Mouse (Mus musculus): ENCODE results near the gene Vmn1r40. TPM values are rescaled to one million over a fixed set of nuclear protein-coding genes. Genes with fewer than 3 reads are reported as not detected.

The Vmn1r40 gene
- total RNA-seq (2014; rRNA removed): not detected in 2 replicates
- polyA plus RNA-seq (2012; rRNA removed): not detected in 2 replicates

GRCm38 (mm10) chr6:89707240-89707639 lies at the start of gene Vmn1r40:
Vmn1r40 (plus strand) TSS chr6:89707540.
- Histone ChIP-seq H3K27ac (replicated peaks; ENCODE audit: insufficient read depth, low read depth, low read length) (no peak within 1 kb of the TSS), H3K4me3 (ENCODE audit: insufficient read depth, low read depth, low read length) (no peak within 1 kb of the TSS), H3K27me3 (ENCODE audit: control insufficient read depth, insufficient read depth, low read length) (no peaks in the 10 kb centered on the region), H3K4me1 (ENCODE audit: control insufficient read depth, insufficient read depth, low read length) (no peaks in the 10 kb centered on the region), H3K9ac (ENCODE audit: low read depth, low read length) (no peak within 1 kb of the TSS), H3K79me2 (ENCODE audit: control insufficient read depth, insufficient read depth, low read length) (no peaks in the 10 kb centered on the region), H3K36me3 (ENCODE audit: control insufficient read depth, insufficient read depth, low read length) (no peaks in the 10 kb centered on the region)
- WGBS: 79% methylated on average over 4 of the region's 4 CpGs
- no peak for DNase-seq (ENCODE audit: extremely low read depth, low read depth, low spot score)
- TF ChIP-seq CTCF (IDR thresholded peaks at IDR 0.05; ENCODE audit: low read depth, low read length): no peak
- no peak for TF ChIP-seq POLR2A (IDR thresholded peaks at IDR 0.05; ENCODE audit: extremely low read depth, insufficient read depth, low read length)

- no peaks in the 10 kb centered on the region for H3K79me2 ChIP-seq (ENCODE audit: control insufficient read depth, insufficient read depth, low read length)
- peaks cover 2% of the 10 kb centered on the region; the same call in 1 of the 2 replicates for H3K36me3 ChIP-seq (ENCODE audit: control insufficient read depth, insufficient read depth, low read length)
- no peak for DNase-seq (ENCODE audit: extremely low read depth, low read depth, low spot score)
- H3K27ac ChIP-seq (replicated peaks; ENCODE audit: insufficient read depth, low read depth, low read length): no peak overlapping the region
- no peak overlapping the region for H3K9ac ChIP-seq (ENCODE audit: low read depth, low read length)
- H3K4me1 ChIP-seq (ENCODE audit: control insufficient read depth, insufficient read depth, low read length): no peaks in the 10 kb centered on the region
- no peak for TF ChIP-seq POLR2A (IDR thresholded peaks at IDR 0.05; ENCODE audit: extremely low read depth, insufficient read depth, low read length)
- no peak for TF ChIP-seq CTCF (IDR thresholded peaks at IDR 0.05; ENCODE audit: low read depth, low read length)
- no peaks in the 10 kb centered on the region for H3K27me3 ChIP-seq (ENCODE audit: control insufficient read depth, insufficient read depth, low read length)
- 78% methylated on average over 3 of the region's 3 CpGs for WGBS
- H3K4me3 ChIP-seq (ENCODE audit: insufficient read depth, low read depth, low read length): no peak overlapping the region
These were observed 49.0 kb upstream of the Vmn1r40 start for GRCm38 (mm10) chr6:89658342-89658741.

GRCm38 (mm10) chr6:89658931-89659330 lies 48.4 kb upstream of the Vmn1r40 start:
- TF ChIP-seq POLR2A (IDR thresholded peaks at IDR 0.05; ENCODE audit: extremely low read depth, insufficient read depth, low read length) (no peak), CTCF (IDR thresholded peaks at IDR 0.05; ENCODE audit: low read depth, low read length) (no peak)
- H3K4me3 ChIP-seq (ENCODE audit: insufficient read depth, low read depth, low read length): no peak overlapping the region
- H3K36me3 ChIP-seq (ENCODE audit: control insufficient read depth, insufficient read depth, low read length): peaks cover 4% of the 10 kb centered on the region; the same call in 1 of the 2 replicates
- 85% methylated on average over 6 of the region's 6 CpGs for WGBS
- no peak overlapping the region for H3K9ac ChIP-seq (ENCODE audit: low read depth, low read length)
- H3K4me1 ChIP-seq (ENCODE audit: control insufficient read depth, insufficient read depth, low read length): no peaks in the 10 kb centered on the region
- H3K79me2 ChIP-seq (ENCODE audit: control insufficient read depth, insufficient read depth, low read length): no peaks in the 10 kb centered on the region
- no peaks in the 10 kb centered on the region for H3K27me3 ChIP-seq (ENCODE audit: control insufficient read depth, insufficient read depth, low read length)
- no peak overlapping the region for H3K27ac ChIP-seq (replicated peaks; ENCODE audit: insufficient read depth, low read depth, low read length)
- DNase-seq (ENCODE audit: extremely low read depth, low read depth, low spot score): no peak

GRCm38 (mm10) chr6:89659692-89660423 lies 47.5 kb upstream of the Vmn1r40 start:
- Histone ChIP-seq H3K79me2 (ENCODE audit: control insufficient read depth, insufficient read depth, low read length) (no peaks in the 10 kb centered on the region), H3K27ac (replicated peaks; ENCODE audit: insufficient read depth, low read depth, low read length) (no peak overlapping the region), H3K36me3 (ENCODE audit: control insufficient read depth, insufficient read depth, low read length) (peaks cover 4% of the 10 kb centered on the region; the same call in 1 of the 2 replicates), H3K4me3 (ENCODE audit: insufficient read depth, low read depth, low read length) (no peak overlapping the region), H3K4me1 (ENCODE audit: control insufficient read depth, insufficient read depth, low read length) (no peaks in the 10 kb centered on the region), H3K27me3 (ENCODE audit: control insufficient read depth, insufficient read depth, low read length) (no peaks in the 10 kb centered on the region), H3K9ac (ENCODE audit: low read depth, low read length) (no peak overlapping the region)
- peak; percentile 84 for TF ChIP-seq CTCF (IDR thresholded peaks at IDR 0.05; ENCODE audit: low read depth, low read length)
- no peak for TF ChIP-seq POLR2A (IDR thresholded peaks at IDR 0.05; ENCODE audit: extremely low read depth, insufficient read depth, low read length)
- WGBS: 44% methylated on average over 7 of the region's 7 CpGs
- DNase-seq (ENCODE audit: extremely low read depth, low read depth, low spot score): peak; percentile 23

- TF ChIP-seq CTCF (IDR thresholded peaks at IDR 0.05; ENCODE audit: low read depth, low read length) (no peak), POLR2A (IDR thresholded peaks at IDR 0.05; ENCODE audit: extremely low read depth, insufficient read depth, low read length) (no peak)
- Histone ChIP-seq H3K36me3 (ENCODE audit: control insufficient read depth, insufficient read depth, low read length) (peaks cover 4% of the 10 kb centered on the region; the same call in 1 of the 2 replicates), H3K4me3 (ENCODE audit: insufficient read depth, low read depth, low read length) (no peak overlapping the region), H3K9ac (ENCODE audit: low read depth, low read length) (no peak overlapping the region), H3K27ac (replicated peaks; ENCODE audit: insufficient read depth, low read depth, low read length) (no peak overlapping the region), H3K79me2 (ENCODE audit: control insufficient read depth, insufficient read depth, low read length) (no peaks in the 10 kb centered on the region), H3K4me1 (ENCODE audit: control insufficient read depth, insufficient read depth, low read length) (no peaks in the 10 kb centered on the region), H3K27me3 (ENCODE audit: control insufficient read depth, insufficient read depth, low read length) (no peaks in the 10 kb centered on the region)
- WGBS: 92% methylated on average over 1 of the region's 1 CpGs
- no peak for DNase-seq (ENCODE audit: extremely low read depth, low read depth, low spot score)
These were observed 46.9 kb upstream of the Vmn1r40 start for GRCm38 (mm10) chr6:89660490-89660889.

GRCm38 (mm10) chr6:89662521-89662920 lies 44.8 kb upstream of the Vmn1r40 start:
- no peak for TF ChIP-seq CTCF (IDR thresholded peaks at IDR 0.05; ENCODE audit: low read depth, low read length)
- TF ChIP-seq POLR2A (IDR thresholded peaks at IDR 0.05; ENCODE audit: extremely low read depth, insufficient read depth, low read length): no peak
- Histone ChIP-seq H3K36me3 (ENCODE audit: control insufficient read depth, insufficient read depth, low read length) (peaks cover 4% of the 10 kb centered on the region; the same call in 1 of the 2 replicates), H3K9ac (ENCODE audit: low read depth, low read length) (no peak overlapping the region), H3K4me1 (ENCODE audit: control insufficient read depth, insufficient read depth, low read length) (no peaks in the 10 kb centered on the region), H3K79me2 (ENCODE audit: control insufficient read depth, insufficient read depth, low read length) (no peaks in the 10 kb centered on the region), H3K27ac (replicated peaks; ENCODE audit: insufficient read depth, low read depth, low read length) (no peak overlapping the region), H3K27me3 (ENCODE audit: control insufficient read depth, insufficient read depth, low read length) (no peaks in the 10 kb centered on the region), H3K4me3 (ENCODE audit: insufficient read depth, low read depth, low read length) (no peak overlapping the region)
- WGBS: 97% methylated on average over 3 of the region's 3 CpGs
- no peak for DNase-seq (ENCODE audit: extremely low read depth, low read depth, low spot score)

All from liver, adult 2 months (tissue).